Mouse (Mus musculus) small intestine, adult 2 months (tissue): ENCODE measurements at regions not wholly inside any gene's neighbourhood (a gene's known extent, or its start where the extent isn't known, plus 50 kb on each side); places are given as distances from the start of the nearest gene placed in this dataset.

Source experiments
- CTCF ChIP-seq: fragments of 200-500 bp; IDR thresholded peaks from 2 replicates; pipeline ENCODE4 v1.5.1; 2012; ENCODE audit warnings: low read depth, mild to moderate bottlenecking, control low read depth, inconsistent platforms, low read length, moderate library complexity, mixed read lengths; ENCODE audit not compliant: insufficient replicate concordance, insufficient read length; ENCODE audit errors: extremely low read depth
- POLR2A ChIP-seq: fragments of 200-500 bp; IDR thresholded peaks from 2 replicates; pipeline ENCODE4 v1.6.1; 2012; ENCODE audit warnings: low read depth, mild to moderate bottlenecking, control low read depth, inconsistent platforms, low read length, moderate library complexity

- TF ChIP-seq CTCF, result no peak
- TF ChIP-seq POLR2A, result no peak
Measured at GRCm38 (mm10) chr3:155944042-155944735, 617.4 kb upstream of the Negr1 start.
